Mouse (Mus musculus) layer of hippocampus, adult 6 months (tissue): ENCODE measurements around the gene Gpc4. TPM values are rescaled to one million over a fixed set of nuclear protein-coding genes. Genes with fewer than 3 reads are reported as not detected.

Experiments
- long read RNA-seq, 2 experiments: library from polyadenylated mRNA; unstranded; transcript quantifications; one replicate each; pipeline ENCODE4 v2.0.0; 2019 to 2020
- polyA plus RNA-seq: library from polyadenylated mRNA; unstranded; fragments of <200 nt; fragmentation: Nextera tagmentation; gene quantifications from 2 replicates; pipeline ENCODE4 v1.2.3, GENCODE M21; 2021

Gpc4 gene
- 28.6 and 29.8 TPM in 2 replicates for polyA plus RNA-seq
- long read RNA-seq, experiment 1, transcript Gpc4-201 (9 exons, 2,651 nt) = major isoform, 42 of 52 reads
- long read RNA-seq, experiment 1, partial matches to known transcripts = 9 of 52 reads
- long read RNA-seq, experiment 1, other reads (novel, unspliced or antisense) = 1 of 52 reads
- long read RNA-seq, experiment 2, transcript Gpc4-201 (9 exons, 2,651 nt) = major isoform, 132 of 137 reads
- long read RNA-seq, experiment 2, partial matches to known transcripts = 1 of 137 reads
- long read RNA-seq, experiment 2, other reads (novel, unspliced or antisense) = 4 of 137 reads

DNA sequence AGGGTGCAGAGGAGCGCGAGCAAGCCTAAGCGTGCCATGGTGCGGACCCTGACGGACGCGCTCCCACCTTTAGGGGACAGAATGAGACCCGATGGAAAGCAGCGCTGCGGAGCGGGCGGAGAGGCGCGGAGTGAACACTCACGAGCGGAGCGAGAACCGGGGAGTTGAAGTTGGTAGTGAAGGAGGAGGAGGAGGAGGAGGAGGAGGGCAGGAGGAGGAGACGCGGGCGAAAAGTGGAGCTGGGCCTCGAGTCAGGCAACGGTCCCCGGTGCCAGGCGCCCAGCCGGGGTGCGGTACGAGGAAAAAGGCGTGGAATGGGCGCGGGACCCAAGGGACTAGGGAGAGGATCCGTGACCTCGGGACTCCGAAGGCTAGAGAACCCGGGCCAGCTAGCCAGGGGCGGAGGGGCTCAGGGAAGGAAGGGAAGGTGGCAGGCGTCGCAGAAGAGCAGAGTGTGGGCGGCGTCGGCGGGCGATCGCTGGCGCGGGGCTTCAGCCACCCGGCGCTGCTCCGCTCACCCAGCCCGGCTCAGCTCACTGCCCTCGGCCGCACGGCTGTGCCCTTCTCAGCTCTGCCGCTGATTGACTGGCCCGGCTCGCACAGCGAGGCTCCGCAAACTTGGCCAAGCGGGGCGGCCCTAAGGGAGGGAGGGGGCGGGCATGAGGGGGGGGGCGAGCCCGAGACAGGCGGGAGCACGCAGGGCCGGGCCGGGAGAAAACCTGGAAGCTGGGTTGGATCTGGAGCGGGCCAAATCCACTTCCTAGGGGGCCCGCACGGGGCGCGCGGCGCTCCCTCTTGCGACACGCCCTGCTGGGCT, at the start of gene Gpc4:
Gpc4 (minus strand) TSS at position 515 of the 817 bp plus-strand sequence.

Other genes starting within 250 kb of the Gpc4 start
- gene 1700080O16Rik, start 192.5 kb downstream of the Gpc4 start, polyA plus RNA-seq = not detected in 2 replicates